Mouse (Mus musculus) stomach, embryonic 16.5 days (tissue): ENCODE measurements around the gene Kif18b. TPM values are rescaled to one million over a fixed set of nuclear protein-coding genes. Genes with fewer than 3 reads are reported as not detected.

Source experiments
- ATAC-seq: fragments of 200-750 bp; cut with Nextera tagmentation; 2 replicates; pipeline ENCODE4 v1.8.0; 2017; ENCODE audit warnings: moderate number of reproducible peaks, moderate TSS enrichment; ENCODE audit not compliant: insufficient read depth, low FRiP score
- H3K27ac ChIP-seq: fragments of 300-500 bp; sonication (generic); 2 replicates; pipeline ENCODE4 v1.5.1; 2014; ENCODE audit warnings: low read length
- H3K27me3 ChIP-seq: fragments of 300-500 bp; sonication (generic); 2 replicates; pipeline ENCODE4 v1.6.1; 2014; ENCODE audit warnings: low read length, control low read depth, mixed read lengths; ENCODE audit not compliant: control insufficient read depth, insufficient read depth
- H3K36me3 ChIP-seq: fragments of 300-500 bp; sonication (generic); 2 replicates; pipeline ENCODE4 v1.6.1; 2014; ENCODE audit warnings: low read length; ENCODE audit not compliant: control insufficient read depth, insufficient read depth
- H3K4me1 ChIP-seq: fragments of 300-500 bp; sonication (generic); 2 replicates; pipeline ENCODE4 v1.6.1; 2014; ENCODE audit warnings: low read length, control low read depth, mixed read lengths; ENCODE audit not compliant: control insufficient read depth, insufficient read depth
- H3K4me2 ChIP-seq: fragments of 300-500 bp; sonication (generic); 2 replicates; pipeline ENCODE4 v1.6.1; 2014; ENCODE audit warnings: low read depth, low read length, mixed read lengths
- H3K4me3 ChIP-seq: fragments of 300-500 bp; sonication (generic); replicated peaks from 2 replicates; pipeline ENCODE4 v1.5.1; 2014; ENCODE audit warnings: mild to moderate bottlenecking, low read length
- H3K9ac ChIP-seq: fragments of 300-500 bp; sonication (generic); 2 replicates; pipeline ENCODE4 v1.6.1; 2014; ENCODE audit warnings: low read length
- H3K9me3 ChIP-seq: fragments of 300-500 bp; sonication (generic); replicated peaks from 2 replicates; pipeline ENCODE4 v1.6.1; 2016; ENCODE audit warnings: low read length, control low read depth; ENCODE audit not compliant: control insufficient read depth
- WGBS: fragments of 180-500 bp; shearing (Covaris S2); extraction: QIAGEN DNeasy Blood & Tissue Kit; methylation state at CpG from one replicate; pipeline ENCODE4 v1.1.7; 2014; 5-methylcytosine and 5-hydroxymethylcytosine counted together
- polyA plus RNA-seq: library from polyadenylated mRNA; unstranded; fragments of >200 nt; fragmentation: Nextera tagmentation; extraction: Ambion mirVana; gene quantifications from 2 replicates; pipeline ENCODE4 v1.2.1, GENCODE M21; 2015

The Kif18b gene
- polyA plus RNA-seq, 1 experiment from 2014 or later: 8.7 TPM

- peak within 1 kb of the TSS; percentile 49 for H3K4me2 ChIP-seq
- ATAC-seq: peak; percentile 93
- peak within 1 kb of the TSS; percentile 84 for H3K27ac ChIP-seq
- WGBS: under 1% methylated on average over 62 of the region's 62 CpGs
- peaks cover 14% of the 10 kb centered on the region for H3K4me1 ChIP-seq
- H3K9ac ChIP-seq: peak within 1 kb of the TSS; percentile 85
- no peaks in the 10 kb centered on the region for H3K27me3 ChIP-seq
- H3K36me3 ChIP-seq: peaks cover 3% of the 10 kb centered on the region; the same call in 1 of the 2 replicates
- H3K4me3 ChIP-seq: peak within 1 kb of the TSS; percentile 91
- H3K9me3 ChIP-seq: no peaks in the 10 kb centered on the region
Measured at GRCm38 (mm10) chr11:102880585-102881313, 44.2 kb downstream of the Kif18b start, which contains the start of the genes Eftud2 and Ccdc103. Gene Eftud2 (minus strand): TSS chr11:102880985. Gene Ccdc103 (plus strand): TSS chr11:102881204.

GRCm38 (mm10) chr11:102879558-102879957, 45.4 kb downstream of the Kif18b start:
- ATAC-seq: no peak
- peaks cover 3% of the 10 kb centered on the region; the same call in 1 of the 2 replicates for H3K36me3 ChIP-seq
- no peak overlapping the region for H3K4me2 ChIP-seq
- H3K9ac ChIP-seq: no peak overlapping the region
- 85% methylated on average over 2 of the region's 2 CpGs for WGBS
- H3K27me3 ChIP-seq: no peaks in the 10 kb centered on the region
- H3K4me3 ChIP-seq: no peak overlapping the region
- peaks cover 14% of the 10 kb centered on the region for H3K4me1 ChIP-seq
- H3K27ac ChIP-seq: no peak overlapping the region
- H3K9me3 ChIP-seq: no peaks in the 10 kb centered on the region

- Histone ChIP-seq H3K36me3 (peaks cover 11% of the 10 kb centered on the region; the same call in 1 of the 2 replicates), H3K4me3 (no peak overlapping the region), H3K4me1 (peaks cover 6% of the 10 kb centered on the region), H3K9me3 (no peaks in the 10 kb centered on the region), H3K27ac (no peak overlapping the region), H3K27me3 (no peaks in the 10 kb centered on the region), H3K4me2 (no peak overlapping the region), H3K9ac (no peak overlapping the region)
- no peak for ATAC-seq
- 88% methylated on average over 7 of the region's 7 CpGs for WGBS
Measured at GRCm38 (mm10) chr11:102874801-102875334, 50.1 kb downstream of the Kif18b start.

- H3K9ac ChIP-seq: no peak overlapping the region
- no peak overlapping the region for H3K27ac ChIP-seq
- 27% methylated on average over 4 of the region's 4 CpGs for WGBS
- H3K4me3 ChIP-seq: no peak overlapping the region
- H3K9me3 ChIP-seq: no peaks in the 10 kb centered on the region
- no peak for ATAC-seq
- H3K27me3 ChIP-seq: no peaks in the 10 kb centered on the region
- H3K4me2 ChIP-seq: no peak overlapping the region
- H3K4me1 ChIP-seq: no peaks in the 10 kb centered on the region
- peaks cover 23% of the 10 kb centered on the region; the same call in 1 of the 2 replicates for H3K36me3 ChIP-seq
Measured at GRCm38 (mm10) chr11:102864272-102864671, 60.7 kb downstream of the Kif18b start.

GRCm38 (mm10) chr11:102859933-102860332, 65.0 kb downstream of the Kif18b start:
- no peak overlapping the region for H3K27ac ChIP-seq
- no peak overlapping the region for H3K9ac ChIP-seq
- H3K9me3 ChIP-seq: no peaks in the 10 kb centered on the region
- H3K27me3 ChIP-seq: no peaks in the 10 kb centered on the region
- H3K4me3 ChIP-seq: no peak overlapping the region
- H3K36me3 ChIP-seq: peaks cover 14% of the 10 kb centered on the region; the same call in 1 of the 2 replicates
- 91% methylated on average over 8 of the region's 8 CpGs for WGBS
- no peaks in the 10 kb centered on the region for H3K4me1 ChIP-seq
- no peak for ATAC-seq
- H3K4me2 ChIP-seq: no peak overlapping the region

- Histone ChIP-seq H3K9ac (no peak overlapping the region), H3K9me3 (no peaks in the 10 kb centered on the region; the same call in 1 of the 2 replicates), H3K36me3 (peaks cover 15% of the 10 kb centered on the region), H3K27ac (no peak overlapping the region), H3K4me1 (no peaks in the 10 kb centered on the region), H3K4me3 (no peak overlapping the region), H3K27me3 (no peaks in the 10 kb centered on the region), H3K4me2 (no peak overlapping the region)
- no peak for ATAC-seq
- WGBS: 93% methylated on average over 11 of the region's 11 CpGs
Measured at GRCm38 (mm10) chr11:102858951-102859350, 66.0 kb downstream of the Kif18b start.

GRCm38 (mm10) chr11:102855941-102856340, 69.0 kb downstream of the Kif18b start:
- Histone ChIP-seq H3K4me3 (no peak overlapping the region), H3K9me3 (no peaks in the 10 kb centered on the region; the same call in 1 of the 2 replicates), H3K27me3 (no peaks in the 10 kb centered on the region), H3K4me1 (no peaks in the 10 kb centered on the region), H3K4me2 (no peak overlapping the region), H3K36me3 (peaks cover 17% of the 10 kb centered on the region), H3K27ac (no peak overlapping the region), H3K9ac (no peak overlapping the region)
- 81% methylated on average over 6 of the region's 6 CpGs for WGBS
- ATAC-seq: no peak

Other genes with a start within 250 kb of the Kif18b start
- 39.8 and 44.6 TPM in 2 replicates for gene Ccdc43, start 227.3 kb downstream of the Kif18b start, polyA plus RNA-seq
- 4.5 and 5.2 TPM in 2 replicates for gene Adam11, start 163.7 kb downstream of the Kif18b start, polyA plus RNA-seq
- 30.1 and 38.5 TPM in 2 replicates for gene Gjc1, start 105.4 kb downstream of the Kif18b start, polyA plus RNA-seq
- gene Higd1b, start 89.3 kb downstream of the Kif18b start, polyA plus RNA-seq: 1.2 and 1.4 TPM in 2 replicates
- gene Eftud2, start 44.1 kb downstream of the Kif18b start, polyA plus RNA-seq: 138 and 146 TPM in 2 replicates
- gene Ccdc103, start 43.9 kb downstream of the Kif18b start, polyA plus RNA-seq: 0.94 and 1.3 TPM in 2 replicates
- gene Fam187a, start 40.0 kb downstream of the Kif18b start, polyA plus RNA-seq: 0.12 TPM in 1 of 2 replicates, not detected in the other
- gene Gfap, start 24.2 kb downstream of the Kif18b start, polyA plus RNA-seq: 0.74 and 0.92 TPM in 2 replicates
- 1.3 and 1.7 TPM in 2 replicates for gene C1ql1, start 21.6 kb upstream of the Kif18b start, polyA plus RNA-seq
- gene Nmt1, start 103.1 kb upstream of the Kif18b start, polyA plus RNA-seq: 50.8 and 53.7 TPM in 2 replicates
- 85.2 and 109 TPM in 2 replicates for gene Dcakd, start 103.2 kb upstream of the Kif18b start, polyA plus RNA-seq
- 5.2 and 6.5 TPM in 2 replicates for gene Plcd3, start 176.5 kb upstream of the Kif18b start, polyA plus RNA-seq
- 31.0 and 36.4 TPM in 2 replicates for gene Acbd4, start 176.6 kb upstream of the Kif18b start, polyA plus RNA-seq
- 4.7 and 5.7 TPM in 2 replicates for gene Hexim1, start 191.1 kb upstream of the Kif18b start, polyA plus RNA-seq
- 6.3 and 7.9 TPM in 2 replicates for gene Hexim2, start 207.3 kb upstream of the Kif18b start, polyA plus RNA-seq
- gene Fmnl1, start 246.0 kb upstream of the Kif18b start, polyA plus RNA-seq: 3.5 and 4.4 TPM in 2 replicates